Mouse (Mus musculus) erythroid progenitor cell, adult 5-6 weeks (primary cell): ENCODE data around the gene Cyp2c23. TPM values are rescaled to one million over a fixed set of nuclear protein-coding genes. Genes with fewer than 3 reads are reported as not detected.

Experiments used
- ATAC-seq: replicated peaks from 2 replicates; pipeline ENCODE4 v1.8.0; 2016; ENCODE audit warnings: moderate number of reproducible peaks, mild to moderate bottlenecking, moderate TSS enrichment, inconsistent platforms; ENCODE audit not compliant: poor library complexity, low FRiP score, severe bottlenecking
- total RNA-seq, 2 experiments: library from RNA; stranded (forward) in 1 of 2; stranded (reverse) in 1 of 2; fragments of 150-400 nt in 1 of 2; fragments of 186-747, 209-891 nt in 1 of 2; gene quantifications; 2 replicates each; pipeline versions ENCODE4 v1.2.3 to v1.2.4; 2015 to 2017; ENCODE audit warnings: low replicate concordance in 2 of 2

Gene Cyp2c23
- total RNA-seq (2015; ENCODE audit: low replicate concordance) (not detected in 2 replicates), total RNA-seq (2017; ENCODE audit: low replicate concordance) (not detected in 2 replicates)

DNA sequence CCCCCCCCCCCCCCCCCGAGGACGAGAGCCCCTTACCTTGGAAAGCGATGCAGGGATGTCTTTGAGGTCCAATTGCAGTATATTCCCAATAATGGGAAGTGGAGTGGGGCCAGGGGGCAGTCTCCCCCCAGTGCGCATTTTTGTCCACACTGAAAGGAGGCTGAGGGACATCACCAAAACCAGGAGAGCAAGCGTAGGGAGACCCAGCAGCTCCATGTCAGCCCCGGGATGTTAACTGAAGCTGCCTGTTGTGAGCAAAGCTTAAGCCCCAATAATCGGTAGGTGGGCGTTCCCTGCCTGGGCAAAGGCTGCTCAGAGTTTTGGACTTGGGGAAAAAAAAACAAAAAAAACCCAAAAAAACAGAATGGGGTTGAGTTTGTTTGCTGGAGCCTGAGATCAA, at the start of gene Cyp2c23:
Gene Cyp2c23 (minus strand): TSS at position 237 of the 400 bp plus-strand sequence.
- no peak for ATAC-seq

- ATAC-seq = no peak
Measured at GRCm38 (mm10) chr19:44077024-44077423, 48.0 kb upstream of the Cyp2c23 start.

GRCm38 (mm10) chr19:44076457-44076856, 47.4 kb upstream of the Cyp2c23 start:
- ATAC-seq = no peak

- ATAC-seq = no peak
Measured at GRCm38 (mm10) chr19:44074986-44075385, 46.0 kb upstream of the Cyp2c23 start.

- no peak for ATAC-seq
Measured at GRCm38 (mm10) chr19:44071166-44071565, 42.2 kb upstream of the Cyp2c23 start.

DNA sequence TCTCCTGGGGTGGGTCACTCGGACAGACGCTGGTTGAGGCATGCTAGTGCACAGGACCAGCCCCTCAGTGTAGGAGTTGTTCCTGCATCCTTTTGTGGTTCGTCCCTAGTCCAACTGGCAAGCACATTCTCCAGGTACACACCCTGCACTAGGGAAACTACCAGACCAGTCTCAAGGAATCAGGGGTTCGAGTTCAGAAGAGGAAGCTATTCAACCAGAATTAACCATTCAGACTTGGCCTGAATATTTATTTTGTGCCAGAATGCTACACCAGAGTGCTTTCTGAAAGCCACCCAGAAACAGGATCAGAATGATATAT, 40.9 kb upstream of the Cyp2c23 start:
- no peak for ATAC-seq

GRCm38 (mm10) chr19:44069121-44069913, 40.3 kb upstream of the Cyp2c23 start, which contains the start of gene Erlin1:
Gene Erlin1 (minus strand): TSS chr19:44069785.
- peak; percentile 87 for ATAC-seq

DNA sequence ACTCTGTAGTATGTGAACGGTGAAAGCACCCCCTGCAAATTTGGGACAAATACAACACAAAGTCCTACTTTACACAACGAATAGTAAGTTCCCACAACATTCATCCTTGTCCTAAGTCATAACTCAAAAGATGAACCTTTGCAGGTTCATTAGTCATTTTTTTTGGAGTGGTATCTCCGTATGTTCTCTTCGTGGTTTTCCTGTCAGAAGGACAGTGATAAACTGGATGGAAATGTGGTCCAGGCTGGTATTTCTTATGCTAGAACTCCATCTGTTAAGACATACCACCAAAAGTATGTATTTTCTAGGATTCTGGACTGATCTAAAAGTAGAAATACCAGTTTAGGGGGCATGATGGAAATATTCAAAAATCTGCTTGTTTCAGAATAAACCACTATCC, 39.2 kb upstream of the Cyp2c23 start:
- no peak for ATAC-seq

DNA sequence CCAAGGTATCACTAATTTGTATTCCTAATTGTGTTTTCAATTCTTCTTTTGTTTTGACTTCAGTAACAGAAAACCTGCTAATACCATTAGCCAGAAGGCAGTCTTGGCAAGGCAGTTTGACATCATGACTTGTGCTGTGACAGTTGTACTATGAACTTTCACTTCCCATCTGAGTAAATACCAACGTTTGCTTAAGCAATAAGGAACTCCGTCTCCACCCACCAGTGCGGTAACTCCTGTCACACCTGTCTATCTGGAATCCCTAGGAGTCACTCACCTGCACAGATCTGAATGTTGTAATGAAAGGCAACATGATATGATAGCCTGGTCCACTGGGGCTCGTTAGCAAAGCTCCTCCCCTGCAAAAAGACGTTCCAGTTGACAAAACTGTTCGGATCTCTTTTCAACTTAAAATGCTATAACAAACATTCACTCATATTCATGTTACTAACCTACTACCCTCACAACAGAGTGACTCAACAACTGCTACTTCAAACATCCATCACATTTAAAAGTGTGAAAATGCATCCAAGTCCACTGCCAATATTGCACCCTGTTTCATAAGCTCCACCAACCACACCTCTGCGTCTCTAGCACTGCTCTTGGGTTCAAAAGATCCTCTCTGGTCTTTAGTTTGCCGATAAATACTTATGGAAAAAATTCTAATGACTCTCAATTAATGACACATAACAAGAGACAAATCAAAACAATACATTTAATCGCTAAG, 38.5 kb upstream of the Cyp2c23 start:
- no peak for ATAC-seq

GRCm38 (mm10) chr19:44064734-44065133, 35.7 kb upstream of the Cyp2c23 start:
- no peak for ATAC-seq

GRCm38 (mm10) chr19:44063773-44064172, 34.8 kb upstream of the Cyp2c23 start:
- ATAC-seq = no peak

GRCm38 (mm10) chr19:44060226-44060625, 31.2 kb upstream of the Cyp2c23 start:
- no peak for ATAC-seq

GRCm38 (mm10) chr19:44055173-44055826, 26.3 kb upstream of the Cyp2c23 start:
- ATAC-seq = no peak

GRCm38 (mm10) chr19:44050388-44050787, 21.4 kb upstream of the Cyp2c23 start:
- no peak for ATAC-seq

DNA sequence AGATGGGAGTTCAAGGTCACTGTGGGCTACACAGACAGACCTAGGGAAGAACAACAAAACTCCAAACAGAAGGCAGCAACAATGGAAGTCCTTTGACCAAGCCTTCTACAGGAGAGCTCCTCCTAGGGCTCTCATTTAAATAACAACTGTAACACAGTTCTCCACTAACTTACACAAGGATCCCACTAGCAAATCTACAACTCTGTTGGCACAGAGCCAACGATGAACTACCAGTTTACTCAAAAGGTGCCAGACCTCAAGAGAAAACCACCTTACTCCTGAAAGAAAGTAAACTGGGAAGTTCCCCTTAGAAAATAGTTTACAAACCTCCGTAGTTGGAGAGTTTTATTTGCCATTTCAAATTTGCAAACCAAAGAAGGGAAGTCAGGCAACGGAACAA, 20.3 kb upstream of the Cyp2c23 start:
- ATAC-seq = no peak

DNA sequence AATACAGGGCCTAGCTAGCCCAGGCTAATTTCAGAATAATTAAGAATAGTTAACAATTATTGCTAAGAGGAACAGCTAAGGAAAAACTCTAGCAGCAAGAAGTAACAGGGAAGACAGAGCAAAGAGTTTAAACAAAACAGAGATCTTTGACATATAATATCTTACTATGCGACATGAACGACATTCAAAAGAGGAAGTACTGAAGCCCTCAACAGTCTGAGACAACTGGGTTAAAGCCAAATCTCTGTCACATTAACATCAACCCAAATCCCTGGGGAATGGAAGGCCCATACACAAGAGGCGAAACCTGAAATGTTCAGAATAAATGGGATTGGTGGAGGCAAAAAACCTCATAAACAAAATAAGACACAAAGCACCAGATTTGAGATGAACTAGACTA, 16.8 kb upstream of the Cyp2c23 start:
- ATAC-seq = no peak

- ATAC-seq = no peak
Measured at GRCm38 (mm10) chr19:44042121-44042520, 13.1 kb upstream of the Cyp2c23 start.

DNA sequence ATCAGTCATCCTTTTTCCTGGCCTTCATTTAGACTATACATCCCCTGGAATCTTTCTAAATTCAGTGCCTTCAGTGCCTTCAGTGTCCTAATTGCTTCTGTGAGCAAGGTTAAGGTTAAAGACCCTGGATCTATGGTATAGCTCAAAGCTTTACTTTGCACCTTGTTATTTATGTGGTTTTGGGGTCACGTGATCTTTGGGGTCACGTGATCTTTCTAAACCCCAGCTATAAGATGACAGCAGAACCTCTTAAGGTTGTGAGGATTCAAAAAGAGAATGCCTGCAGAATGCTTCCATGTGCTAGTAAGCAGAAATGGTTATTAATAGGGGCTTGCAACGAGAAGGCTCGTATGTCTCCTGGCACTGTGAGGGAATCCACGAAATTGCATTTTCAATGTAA, 4.4 kb upstream of the Cyp2c23 start:
- no peak for ATAC-seq

- ATAC-seq = no peak
Measured at GRCm38 (mm10) chr19:44032046-44032744, 3.2 kb upstream of the Cyp2c23 start.

- no peak for ATAC-seq
Measured at GRCm38 (mm10) chr19:44030024-44030423, 1.0 kb upstream of the Cyp2c23 start.
